Mouse (Mus musculus) midbrain, embryonic 14.5 days (tissue): ENCODE results near the gene Sv2b. TPM values are rescaled to one million over a fixed set of nuclear protein-coding genes. Genes with fewer than 3 reads are reported as not detected.
A peak's percentile ranks its signal among the peaks of the same experiment; 100 is the strongest.

Experiments used
- ATAC-seq: fragments of 200-750 bp; cut with Nextera tagmentation; 2 replicates; pipeline ENCODE4 v1.8.0; 2017; ENCODE audit warnings: moderate number of reproducible peaks, moderate library complexity; ENCODE audit not compliant: low FRiP score, low TSS enrichment
- DNase-seq: peaks from one replicate; pipeline ENCODE4 v3.0.0-alpha.2; 2015
- H3K27ac ChIP-seq: fragments of 300-500 bp; sonication (generic); replicated peaks from 2 replicates; pipeline ENCODE4 v1.5.1; 2014; ENCODE audit warnings: mild to moderate bottlenecking, low read depth, low read length, moderate library complexity
- H3K27me3 ChIP-seq: fragments of 300-500 bp; sonication (generic); 2 replicates; pipeline ENCODE4 v1.6.1; 2014; ENCODE audit warnings: low read length, control low read depth, mixed read lengths; ENCODE audit not compliant: control insufficient read depth, insufficient read depth
- H3K36me3 ChIP-seq: fragments of 300-500 bp; sonication (generic); 2 replicates; pipeline ENCODE4 v1.6.1; 2014; ENCODE audit warnings: low read length, control low read depth; ENCODE audit not compliant: control insufficient read depth, insufficient read depth
- H3K4me1 ChIP-seq: fragments of 300-500 bp; sonication (generic); 2 replicates; pipeline ENCODE4 v1.6.1; 2014; ENCODE audit warnings: mild to moderate bottlenecking, antibody characterized with exemption, low read length, control low read depth; ENCODE audit not compliant: control insufficient read depth, insufficient read depth
- H3K4me2 ChIP-seq: fragments of 300-500 bp; sonication (generic); 2 replicates; pipeline ENCODE4 v1.6.1; 2014; ENCODE audit warnings: mild to moderate bottlenecking, low read length, moderate library complexity
- H3K4me3 ChIP-seq: fragments of 300-500 bp; sonication (generic); replicated peaks from 2 replicates; pipeline ENCODE4 v1.5.1; 2014; ENCODE audit warnings: low read depth, low read length
- H3K9ac ChIP-seq: fragments of 300-500 bp; sonication (generic); replicated peaks from 2 replicates; pipeline ENCODE4 v1.6.1; 2014; ENCODE audit warnings: mild to moderate bottlenecking, low read length, moderate library complexity
- H3K9me3 ChIP-seq: fragments of 300-500 bp; sonication (generic); 2 replicates; pipeline ENCODE4 v1.6.1; 2016; ENCODE audit warnings: low read length, control low read depth, mixed read lengths; ENCODE audit not compliant: control insufficient read depth
- WGBS: fragments of 180-500 bp; shearing (Covaris S2); extraction: QIAGEN DNeasy Blood & Tissue Kit; methylation state at CpG from one replicate; pipeline ENCODE4 v1.1.7; 2014; 5-methylcytosine and 5-hydroxymethylcytosine counted together
- polyA plus RNA-seq: library from polyadenylated mRNA; unstranded; fragments of >200 nt; fragmentation: Nextera tagmentation; extraction: Ambion mirVana; gene quantifications from 2 replicates; pipeline ENCODE4 v1.2.1, GENCODE M21; 2014

Sv2b gene
- polyA plus RNA-seq, 1 experiment from 2014 or later: 5.9 TPM

DNA sequence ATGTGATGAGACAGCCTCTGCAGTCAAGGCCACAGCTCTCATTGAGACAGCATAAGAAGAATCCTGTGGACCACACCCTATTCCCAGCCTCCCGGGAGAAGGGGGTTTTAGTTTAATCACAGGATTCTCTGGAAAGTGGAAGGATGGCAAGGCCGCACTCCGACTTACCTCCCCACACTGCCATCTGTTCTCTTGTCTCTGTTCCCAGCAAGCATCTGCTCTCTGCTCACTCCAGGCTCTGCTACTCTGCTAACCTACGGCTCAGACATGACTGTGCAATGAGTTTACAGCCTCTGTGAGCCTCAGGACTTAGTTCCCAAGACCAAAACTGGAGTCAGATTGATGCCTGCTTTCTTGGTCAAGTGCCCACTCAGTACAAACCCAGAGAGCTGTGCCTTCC lies 43.8 kb downstream of the Sv2b start:
- H3K4me3 ChIP-seq: no peak overlapping the region
- ATAC-seq (no peak), DNase-seq (no peak)
- no peak overlapping the region for H3K4me2 ChIP-seq
- 72% methylated on average over 4 of the region's 4 CpGs for WGBS
- H3K9me3 ChIP-seq: no peaks in the 10 kb centered on the region
- H3K27ac ChIP-seq: no peak overlapping the region
- H3K4me1 ChIP-seq: no peaks in the 10 kb centered on the region
- H3K36me3 ChIP-seq: no peaks in the 10 kb centered on the region
- H3K27me3 ChIP-seq: no peaks in the 10 kb centered on the region
- H3K9ac ChIP-seq: no peak overlapping the region

DNA sequence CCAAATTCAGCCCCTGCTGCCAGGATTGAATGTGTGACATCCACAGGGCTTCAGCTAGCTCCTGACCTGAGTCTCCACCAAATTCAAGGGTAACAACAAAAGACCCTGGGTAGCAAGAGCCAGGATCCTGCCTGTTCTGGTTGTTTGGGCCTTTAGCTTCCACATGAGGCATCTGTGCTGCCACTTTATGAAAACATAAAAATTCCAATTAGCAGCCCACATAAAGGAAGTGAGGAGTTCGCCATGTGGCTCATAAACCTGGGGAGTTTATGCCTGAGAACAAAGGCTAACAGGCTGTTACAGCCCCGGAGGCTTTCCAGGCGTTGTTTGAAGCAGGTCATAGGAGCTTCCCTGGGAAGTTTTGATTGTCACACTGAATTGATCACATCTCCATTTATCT lies 49.1 kb downstream of the Sv2b start:
- 62% methylated on average over 3 of the region's 3 CpGs for WGBS
- no peak overlapping the region for H3K27ac ChIP-seq

DNA sequence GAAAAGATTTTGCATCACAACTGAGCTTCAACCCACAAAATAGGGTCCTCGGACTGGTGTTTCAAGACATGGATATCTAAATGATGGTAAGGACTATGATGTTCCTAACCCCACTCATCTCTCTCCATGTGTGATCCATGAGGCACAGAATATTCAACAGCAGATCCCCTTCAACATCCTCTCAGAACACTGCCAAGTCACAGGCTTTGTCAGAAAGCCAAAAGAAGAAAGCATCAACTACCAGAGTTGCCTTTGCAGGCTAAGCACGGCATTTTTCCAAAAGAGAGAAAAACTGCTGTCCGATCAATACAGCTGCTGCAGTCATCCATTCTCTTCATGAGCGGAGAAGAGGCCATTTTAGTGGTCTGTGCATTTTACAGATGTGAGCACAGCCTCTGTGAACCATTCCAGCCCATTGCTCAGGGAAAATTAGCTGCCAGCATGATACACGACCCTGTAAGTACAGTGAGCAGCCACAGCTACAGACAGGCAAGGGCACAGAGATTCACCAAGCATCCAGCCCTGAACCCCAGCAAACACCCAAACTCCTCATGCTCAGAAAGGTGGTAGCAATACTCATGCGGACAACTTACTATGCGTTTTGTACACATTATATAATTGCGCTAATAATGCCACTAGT lies 55.3 kb downstream of the Sv2b start:
- WGBS: 87% methylated on average over 8 of the region's 8 CpGs
- H3K36me3 ChIP-seq: no peaks in the 10 kb centered on the region

More for the DNA sequence above, 49.1 kb downstream of the Sv2b start:
- Histone ChIP-seq H3K4me1 (no peaks in the 10 kb centered on the region), H3K9ac (no peak overlapping the region), H3K4me3 (no peak overlapping the region), H3K4me2 (no peak overlapping the region), H3K36me3 (no peaks in the 10 kb centered on the region), H3K27me3 (no peaks in the 10 kb centered on the region), H3K9me3 (no peaks in the 10 kb centered on the region)
- DNase-seq (no peak), ATAC-seq (no peak)

DNA sequence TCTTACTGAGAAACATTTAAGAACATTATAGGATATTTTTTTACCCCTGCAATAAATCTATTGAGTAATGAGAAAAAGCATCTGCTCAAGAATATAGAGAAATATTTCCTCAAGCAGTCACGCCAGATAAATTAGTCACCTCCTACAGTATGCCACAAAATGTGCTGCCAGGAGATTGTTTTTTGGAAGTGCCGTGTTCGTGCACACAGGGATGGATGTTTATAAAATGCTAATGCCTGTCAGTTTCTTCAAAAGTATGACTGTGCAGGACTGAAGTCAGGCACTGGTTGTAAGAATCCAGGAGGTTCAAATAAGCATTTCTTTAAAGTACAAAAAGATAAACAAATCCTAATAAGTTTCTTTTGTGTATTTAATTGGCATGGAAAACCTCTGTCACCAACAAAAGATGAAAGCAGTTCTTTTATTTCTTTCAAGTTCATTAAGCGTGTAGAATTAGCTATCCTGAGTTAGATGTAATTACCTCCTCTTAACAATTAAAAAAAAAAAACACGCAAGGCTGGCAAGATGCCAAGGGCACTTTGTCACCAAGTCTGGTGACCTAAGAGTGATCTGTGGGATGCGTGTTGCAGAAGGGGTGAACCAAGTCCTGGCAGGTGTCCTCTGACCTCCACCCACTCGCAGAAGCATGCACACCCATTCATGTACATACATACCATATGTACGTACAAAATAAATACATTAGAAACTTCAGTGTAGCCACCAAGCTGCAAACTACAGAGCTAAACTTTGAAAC lies 68.1 kb downstream of the Sv2b start:
- 42% methylated on average over 8 of the region's 8 CpGs for WGBS
- no peak for DNase-seq
- no peak overlapping the region for H3K9ac ChIP-seq
- H3K4me2 ChIP-seq: no peak overlapping the region
- H3K27me3 ChIP-seq: no peaks in the 10 kb centered on the region
- no peak for ATAC-seq
- H3K4me1 ChIP-seq: no peaks in the 10 kb centered on the region
- no peaks in the 10 kb centered on the region for H3K36me3 ChIP-seq
- no peak overlapping the region for H3K27ac ChIP-seq
- no peaks in the 10 kb centered on the region for H3K9me3 ChIP-seq
- no peak overlapping the region for H3K4me3 ChIP-seq

More for the DNA sequence above, 55.3 kb downstream of the Sv2b start:
- Histone ChIP-seq H3K27me3 (no peaks in the 10 kb centered on the region), H3K9me3 (no peaks in the 10 kb centered on the region), H3K27ac (no peak overlapping the region), H3K4me3 (no peak overlapping the region), H3K9ac (no peak overlapping the region), H3K4me2 (no peak overlapping the region), H3K4me1 (no peaks in the 10 kb centered on the region)
- DNase-seq (no peak), ATAC-seq (no peak)

DNA sequence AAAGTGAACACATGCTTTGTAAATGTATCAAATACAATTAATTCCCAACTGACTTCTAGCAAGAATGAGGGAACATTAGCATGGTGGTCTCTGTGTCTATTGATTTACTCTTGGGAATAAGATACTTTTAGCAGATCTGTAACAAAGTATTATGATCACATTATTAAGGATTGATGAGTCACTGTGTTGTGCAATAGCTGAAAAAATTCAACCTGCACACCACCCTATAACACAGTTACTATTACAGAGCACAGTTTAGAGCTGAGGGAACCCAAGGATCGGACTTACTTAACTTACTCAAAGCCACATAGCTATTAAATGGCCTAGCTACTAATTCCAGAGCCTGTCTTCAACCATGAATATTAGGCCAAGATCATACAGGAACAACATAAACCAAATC lies 72.7 kb downstream of the Sv2b start:
- DNase-seq (no peak), ATAC-seq (no peak)
- H3K27me3 ChIP-seq: no peaks in the 10 kb centered on the region
- H3K4me2 ChIP-seq: no peak overlapping the region
- H3K9me3 ChIP-seq: no peaks in the 10 kb centered on the region
- H3K9ac ChIP-seq: no peak overlapping the region
- H3K4me1 ChIP-seq: no peaks in the 10 kb centered on the region
- H3K4me3 ChIP-seq: no peak overlapping the region
- H3K27ac ChIP-seq: no peak overlapping the region
- H3K36me3 ChIP-seq: no peaks in the 10 kb centered on the region
- WGBS: 98% methylated on average over 1 of the region's 1 CpGs

DNA sequence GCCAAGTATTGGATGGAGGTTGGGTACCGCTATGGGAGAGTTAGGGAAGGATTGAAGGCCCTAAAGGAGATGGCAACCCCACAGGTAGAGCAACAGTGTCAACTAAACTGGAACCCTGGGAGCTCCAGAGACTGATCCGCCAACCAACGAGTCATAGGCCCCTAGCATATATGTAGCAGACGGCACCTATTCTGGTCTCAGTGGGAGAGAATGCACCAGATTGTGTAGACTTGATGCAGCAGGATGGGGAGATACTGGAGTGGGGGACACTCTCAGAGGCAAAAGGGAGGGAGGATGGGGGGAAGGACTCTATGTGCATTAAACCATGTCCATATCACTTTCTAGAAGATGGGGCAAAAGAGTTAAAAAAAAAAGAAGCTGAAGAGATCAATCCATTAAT lies 84.9 kb downstream of the Sv2b start:
- no peak overlapping the region for H3K4me3 ChIP-seq
- DNase-seq: no peak
- no peak for ATAC-seq
- H3K36me3 ChIP-seq: no peaks in the 10 kb centered on the region
- H3K9ac ChIP-seq: no peak overlapping the region
- H3K27ac ChIP-seq: no peak overlapping the region
- H3K27me3 ChIP-seq: no peaks in the 10 kb centered on the region
- no peak overlapping the region for H3K4me2 ChIP-seq
- H3K9me3 ChIP-seq: no peaks in the 10 kb centered on the region
- no peaks in the 10 kb centered on the region for H3K4me1 ChIP-seq
- 92% methylated on average over 4 of the region's 4 CpGs for WGBS

DNA sequence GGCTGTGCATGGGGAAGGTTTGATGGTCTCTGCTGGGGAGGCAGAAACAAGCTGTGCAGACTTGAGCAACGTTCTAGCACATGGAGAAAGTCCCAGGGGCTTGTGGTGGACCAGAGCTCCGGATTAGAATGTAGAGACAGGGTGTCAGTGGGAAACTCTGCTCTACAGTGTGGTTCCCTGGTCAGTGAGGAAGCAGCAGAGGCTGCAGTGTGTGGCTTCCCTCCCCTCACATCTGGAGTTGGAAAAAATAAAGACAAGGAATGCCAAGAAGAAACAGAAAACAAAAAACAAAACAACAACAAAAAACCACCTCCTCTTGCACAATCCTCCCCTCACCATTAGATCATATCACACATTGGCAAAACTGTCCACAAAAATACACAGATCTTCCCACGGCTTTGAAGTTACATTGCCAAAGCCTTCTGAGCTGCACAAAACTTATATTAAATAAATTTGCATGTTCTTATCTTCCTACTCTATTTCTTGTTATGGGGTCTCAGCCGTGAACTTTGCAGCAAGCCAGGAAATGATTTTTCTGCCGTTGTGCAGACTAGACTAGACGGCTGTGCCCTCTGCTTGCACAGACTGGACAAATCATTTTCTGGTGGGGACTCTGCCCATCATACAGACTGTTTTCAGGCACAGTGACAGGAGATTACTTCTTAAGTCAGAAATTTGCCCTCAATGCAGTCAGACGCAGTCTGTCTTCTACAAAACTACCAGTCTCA lies 86.2 kb downstream of the Sv2b start:
- Histone ChIP-seq H3K9me3 (no peaks in the 10 kb centered on the region), H3K4me1 (no peaks in the 10 kb centered on the region), H3K27ac (no peak overlapping the region), H3K4me2 (no peak overlapping the region), H3K4me3 (no peak overlapping the region), H3K9ac (no peak overlapping the region), H3K27me3 (no peaks in the 10 kb centered on the region), H3K36me3 (no peaks in the 10 kb centered on the region)
- ATAC-seq (no peak), DNase-seq (no peak)
- 80% methylated on average over 7 of the region's 7 CpGs for WGBS

DNA sequence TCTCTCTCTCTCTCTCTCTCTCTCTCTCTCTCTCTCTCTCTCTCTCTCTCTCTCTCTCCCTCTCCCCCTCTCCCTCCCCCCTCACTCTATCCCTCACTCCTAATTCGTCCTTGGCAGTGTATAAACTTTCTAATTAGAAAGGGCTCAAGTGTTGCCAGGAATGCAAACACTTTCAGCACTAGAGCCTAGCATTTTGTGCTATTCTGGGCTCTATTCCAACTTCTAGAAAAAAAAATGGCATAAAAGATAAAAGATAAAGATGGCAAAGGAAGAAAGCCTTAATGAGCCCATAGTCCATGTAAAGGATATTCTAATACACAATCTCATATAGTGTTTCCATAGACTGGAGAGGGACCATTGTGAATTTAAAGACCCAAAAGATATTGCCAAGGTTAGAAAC lies 88.3 kb downstream of the Sv2b start:
- WGBS: 50% methylated on average over 1 of the region's 1 CpGs
- H3K4me2 ChIP-seq: no peak overlapping the region
- DNase-seq (peak; percentile 35), ATAC-seq (no peak)
- no peak overlapping the region for H3K9ac ChIP-seq
- no peaks in the 10 kb centered on the region for H3K27me3 ChIP-seq
- no peak overlapping the region for H3K27ac ChIP-seq
- H3K36me3 ChIP-seq: no peaks in the 10 kb centered on the region
- H3K9me3 ChIP-seq: no peaks in the 10 kb centered on the region
- H3K4me1 ChIP-seq: no peaks in the 10 kb centered on the region
- no peak overlapping the region for H3K4me3 ChIP-seq
